Mouse (Mus musculus): ENCODE measurements around the gene Zfp697. TPM values are rescaled to one million over a fixed set of nuclear protein-coding genes. Genes with fewer than 3 reads are reported as not detected.
"Not testable (repeated sequence)": the region's sequence is repeated elsewhere in the genome, so short reads cannot be mapped to it uniquely, and the experiment has no call there.

Zfp697 gene
- polyA plus RNA-seq, 1 experiment from 2014 or later: 5.4 TPM

GRCm38 (mm10) chr3:98613963-98614362, 231.7 kb downstream of the Zfp697 start:
- no peak for ATAC-seq (ENCODE audit: insufficient read depth, low FRiP score)
- Histone ChIP-seq H3K9me3 (replicated peaks; ENCODE audit: control insufficient read depth, low read length) (no peaks in the 10 kb centered on the region), H3K4me3 (replicated peaks; ENCODE audit: low read length) (no peak overlapping the region), H3K27ac (ENCODE audit: low read length) (no peak overlapping the region), H3K4me1 (ENCODE audit: control insufficient read depth, insufficient read depth, low read length) (no peaks in the 10 kb centered on the region), H3K27me3 (ENCODE audit: control insufficient read depth, insufficient read depth, low read length) (no peaks in the 10 kb centered on the region), H3K9ac (ENCODE audit: low read length) (no peak overlapping the region), H3K36me3 (ENCODE audit: control insufficient read depth, insufficient read depth, low read length) (no peaks in the 10 kb centered on the region), H3K4me2 (ENCODE audit: low read depth, low read length) (no peak overlapping the region)

- H3K4me3 ChIP-seq (replicated peaks; ENCODE audit: low read length); H3K27ac ChIP-seq (ENCODE audit: low read length); ATAC-seq (ENCODE audit: insufficient read depth, low FRiP score); H3K9ac ChIP-seq (ENCODE audit: low read length); H3K4me1 ChIP-seq (ENCODE audit: control insufficient read depth, insufficient read depth, low read length); H3K4me2 ChIP-seq (ENCODE audit: low read depth, low read length); H3K9me3 ChIP-seq (replicated peaks; ENCODE audit: control insufficient read depth, low read length); H3K27me3 ChIP-seq (ENCODE audit: control insufficient read depth, insufficient read depth, low read length); H3K36me3 ChIP-seq (ENCODE audit: control insufficient read depth, insufficient read depth, low read length): not testable (repeated sequence)
- 69% methylated on average over 2 of the region's 2 CpGs for WGBS
Measured at GRCm38 (mm10) chr3:98614406-98614927, 232.2 kb downstream of the Zfp697 start.

GRCm38 (mm10) chr3:98616244-98616643, 234.0 kb downstream of the Zfp697 start:
- H3K9me3 ChIP-seq (replicated peaks; ENCODE audit: control insufficient read depth, low read length); H3K9ac ChIP-seq (ENCODE audit: low read length); H3K4me3 ChIP-seq (replicated peaks; ENCODE audit: low read length); ATAC-seq (ENCODE audit: insufficient read depth, low FRiP score); H3K36me3 ChIP-seq (ENCODE audit: control insufficient read depth, insufficient read depth, low read length); H3K27ac ChIP-seq (ENCODE audit: low read length); H3K27me3 ChIP-seq (ENCODE audit: control insufficient read depth, insufficient read depth, low read length); H3K4me2 ChIP-seq (ENCODE audit: low read depth, low read length); H3K4me1 ChIP-seq (ENCODE audit: control insufficient read depth, insufficient read depth, low read length): not testable (repeated sequence)
- 25% methylated on average over 2 of the region's 2 CpGs for whole genome bisulfite sequencing

DNA sequence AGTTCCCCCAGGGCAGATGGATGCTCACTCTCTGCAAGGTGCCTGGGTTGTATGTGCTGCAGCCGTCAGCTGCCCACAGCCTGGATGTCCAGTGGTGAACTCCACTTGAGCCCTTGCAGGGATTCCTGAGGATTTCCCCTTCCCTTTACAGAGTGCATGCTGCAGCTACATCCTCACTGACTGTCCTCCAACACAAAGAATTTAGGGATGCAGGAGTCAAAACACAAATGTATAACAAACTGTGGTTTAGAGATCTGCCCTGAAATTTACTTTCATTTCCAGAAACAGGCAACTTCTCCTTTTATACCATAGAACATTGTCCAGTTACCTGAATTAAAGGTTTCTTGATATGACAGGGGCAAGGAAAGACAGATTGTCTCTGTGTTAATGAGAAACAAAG, 234.5 kb downstream of the Zfp697 start:
- not testable (repeated sequence) for H3K4me1 ChIP-seq (ENCODE audit: control insufficient read depth, insufficient read depth, low read length); H3K36me3 ChIP-seq (ENCODE audit: control insufficient read depth, insufficient read depth, low read length); H3K4me2 ChIP-seq (ENCODE audit: low read depth, low read length); H3K27ac ChIP-seq (ENCODE audit: low read length); ATAC-seq (ENCODE audit: insufficient read depth, low FRiP score); H3K27me3 ChIP-seq (ENCODE audit: control insufficient read depth, insufficient read depth, low read length); H3K9ac ChIP-seq (ENCODE audit: low read length); H3K9me3 ChIP-seq (replicated peaks; ENCODE audit: control insufficient read depth, low read length); H3K4me3 ChIP-seq (replicated peaks; ENCODE audit: low read length)
- WGBS: 62% methylated on average over 1 of the region's 1 CpGs

DNA sequence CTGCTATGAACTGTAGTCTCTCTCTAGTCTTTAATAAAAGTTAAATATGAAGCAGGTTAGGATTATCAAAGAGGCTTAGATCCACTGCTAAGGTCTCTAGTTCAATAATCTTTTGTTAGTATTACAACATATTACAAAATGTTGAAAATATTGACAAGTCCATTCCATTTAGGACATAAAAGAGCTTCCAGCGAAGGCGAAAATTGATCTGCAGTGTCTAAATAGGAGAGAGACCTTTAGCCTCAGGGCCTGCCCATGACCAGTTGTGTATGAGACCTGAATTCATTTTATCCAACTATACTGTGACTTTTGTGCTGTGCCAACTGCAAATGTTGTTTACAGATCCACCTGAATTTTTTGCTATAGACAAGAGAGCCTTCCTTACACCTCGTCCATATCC, 247.4 kb downstream of the Zfp697 start:
- H3K4me3 ChIP-seq (replicated peaks; ENCODE audit: low read length): no peak overlapping the region
- no peaks in the 10 kb centered on the region for H3K36me3 ChIP-seq (ENCODE audit: control insufficient read depth, insufficient read depth, low read length)
- H3K27ac ChIP-seq (ENCODE audit: low read length): no peak overlapping the region
- no peaks in the 10 kb centered on the region for H3K9me3 ChIP-seq (replicated peaks; ENCODE audit: control insufficient read depth, low read length)
- no peak overlapping the region for H3K9ac ChIP-seq (ENCODE audit: low read length)
- no peaks in the 10 kb centered on the region for H3K27me3 ChIP-seq (ENCODE audit: control insufficient read depth, insufficient read depth, low read length)
- H3K4me1 ChIP-seq (ENCODE audit: control insufficient read depth, insufficient read depth, low read length): no peaks in the 10 kb centered on the region
- no peak overlapping the region for H3K4me2 ChIP-seq (ENCODE audit: low read depth, low read length)
- 78% methylated on average over 3 of the region's 3 CpGs for WGBS
- no peak for ATAC-seq (ENCODE audit: insufficient read depth, low FRiP score)

DNA sequence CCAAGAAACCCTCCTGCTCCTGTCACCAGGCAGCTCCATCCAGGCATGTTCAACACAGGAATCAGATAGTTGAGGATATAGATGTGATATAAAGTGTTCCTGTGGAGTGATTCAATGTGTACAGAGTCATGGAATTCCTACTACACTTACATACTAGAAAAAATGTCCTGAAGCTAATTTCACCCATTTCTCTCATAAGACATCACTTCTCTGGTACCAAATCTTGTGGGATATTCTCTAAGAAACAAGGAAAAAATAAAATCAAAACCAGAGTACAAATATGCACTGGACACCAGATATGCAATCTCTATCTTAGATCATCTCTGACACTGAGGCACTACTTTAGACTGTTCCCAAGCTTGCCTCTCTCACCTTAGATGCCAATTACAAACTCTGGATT, 247.9 kb downstream of the Zfp697 start, which contains the start of gene Hsd3b5:
Gene Hsd3b5 (minus strand): TSS at position 101 of the 400 bp plus-strand sequence.
- Histone ChIP-seq H3K9me3 (replicated peaks; ENCODE audit: control insufficient read depth, low read length) (no peaks in the 10 kb centered on the region), H3K4me2 (ENCODE audit: low read depth, low read length) (no peak within 1 kb of the TSS), H3K36me3 (ENCODE audit: control insufficient read depth, insufficient read depth, low read length) (no peaks in the 10 kb centered on the region), H3K9ac (ENCODE audit: low read length) (no peak within 1 kb of the TSS), H3K27me3 (ENCODE audit: control insufficient read depth, insufficient read depth, low read length) (no peaks in the 10 kb centered on the region), H3K4me3 (replicated peaks; ENCODE audit: low read length) (no peak within 1 kb of the TSS), H3K4me1 (ENCODE audit: control insufficient read depth, insufficient read depth, low read length) (no peaks in the 10 kb centered on the region), H3K27ac (ENCODE audit: low read length) (no peak within 1 kb of the TSS)
- no peak for ATAC-seq (ENCODE audit: insufficient read depth, low FRiP score)

DNA sequence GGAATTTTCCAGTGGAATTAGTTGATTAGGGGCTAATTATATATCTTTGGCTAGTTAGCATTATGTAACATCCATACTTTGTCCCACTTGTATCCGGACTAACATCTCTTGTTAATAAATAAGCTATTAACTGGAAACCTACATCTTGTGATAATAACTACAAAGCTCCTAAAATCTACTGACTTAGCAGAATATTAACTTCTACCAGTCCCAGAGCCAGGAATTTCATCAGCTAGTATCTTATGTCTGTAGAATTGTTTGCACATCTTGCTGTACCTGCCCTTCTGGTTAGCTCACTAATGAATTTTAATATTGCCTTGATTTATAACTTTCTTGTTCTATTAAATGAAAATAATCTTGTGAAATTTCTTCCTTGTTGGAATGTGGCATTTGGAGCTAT, 252.9 kb downstream of the Zfp697 start:
- no peak overlapping the region for H3K4me3 ChIP-seq (replicated peaks; ENCODE audit: low read length)
- no peak overlapping the region for H3K4me2 ChIP-seq (ENCODE audit: low read depth, low read length)
- no peak overlapping the region for H3K27ac ChIP-seq (ENCODE audit: low read length)
- no peaks in the 10 kb centered on the region for H3K4me1 ChIP-seq (ENCODE audit: control insufficient read depth, insufficient read depth, low read length)
- 62% methylated on average over 1 of the region's 1 CpGs for WGBS
- ATAC-seq (ENCODE audit: insufficient read depth, low FRiP score): no peak
- H3K9ac ChIP-seq (ENCODE audit: low read length): no peak overlapping the region
- H3K9me3 ChIP-seq (replicated peaks; ENCODE audit: control insufficient read depth, low read length): no peaks in the 10 kb centered on the region
- no peaks in the 10 kb centered on the region for H3K27me3 ChIP-seq (ENCODE audit: control insufficient read depth, insufficient read depth, low read length)
- no peaks in the 10 kb centered on the region for H3K36me3 ChIP-seq (ENCODE audit: control insufficient read depth, insufficient read depth, low read length)

GRCm38 (mm10) chr3:98680786-98681185, 298.5 kb downstream of the Zfp697 start:
- ATAC-seq (ENCODE audit: insufficient read depth, low FRiP score): no peak
- no peaks in the 10 kb centered on the region for H3K36me3 ChIP-seq (ENCODE audit: control insufficient read depth, insufficient read depth, low read length)

DNA sequence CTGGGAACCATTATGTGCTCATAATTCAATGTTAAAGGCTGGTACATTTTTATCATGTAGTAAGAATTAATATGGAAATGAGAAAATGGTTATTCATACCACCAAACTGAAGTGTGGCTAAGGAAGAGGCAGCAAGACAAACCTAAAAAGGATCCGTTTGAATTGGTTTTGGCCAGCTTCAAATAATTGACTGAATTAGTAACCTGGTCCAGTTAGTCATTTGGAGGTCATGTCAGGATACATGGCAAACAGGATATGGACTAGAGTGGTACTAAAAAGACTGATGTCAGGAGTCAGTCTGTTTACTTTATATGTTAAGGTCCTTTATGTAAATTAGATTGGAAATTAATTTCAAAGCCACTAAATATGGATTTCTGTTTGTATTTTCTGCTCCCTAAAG, 300.1 kb downstream of the Zfp697 start:
- Histone ChIP-seq H3K4me2 (ENCODE audit: low read depth, low read length) (no peak overlapping the region), H3K9ac (ENCODE audit: low read length) (no peak overlapping the region), H3K27ac (ENCODE audit: low read length) (no peak overlapping the region), H3K27me3 (ENCODE audit: control insufficient read depth, insufficient read depth, low read length) (no peaks in the 10 kb centered on the region), H3K9me3 (replicated peaks; ENCODE audit: control insufficient read depth, low read length) (no peaks in the 10 kb centered on the region), H3K4me3 (replicated peaks; ENCODE audit: low read length) (no peak overlapping the region), H3K4me1 (ENCODE audit: control insufficient read depth, insufficient read depth, low read length) (no peaks in the 10 kb centered on the region), H3K36me3 (ENCODE audit: control insufficient read depth, insufficient read depth, low read length) (no peaks in the 10 kb centered on the region)
- WGBS: 74% methylated on average over 1 of the region's 1 CpGs
- no peak for ATAC-seq (ENCODE audit: insufficient read depth, low FRiP score)

More at GRCm38 (mm10) chr3:98680786-98681185, 298.5 kb downstream of the Zfp697 start:
- Histone ChIP-seq H3K9me3 (replicated peaks; ENCODE audit: control insufficient read depth, low read length) (no peaks in the 10 kb centered on the region), H3K27me3 (ENCODE audit: control insufficient read depth, insufficient read depth, low read length) (no peaks in the 10 kb centered on the region), H3K4me1 (ENCODE audit: control insufficient read depth, insufficient read depth, low read length) (no peaks in the 10 kb centered on the region), H3K9ac (ENCODE audit: low read length) (no peak overlapping the region), H3K4me2 (ENCODE audit: low read depth, low read length) (no peak overlapping the region), H3K4me3 (replicated peaks; ENCODE audit: low read length) (no peak overlapping the region), H3K27ac (ENCODE audit: low read length) (no peak overlapping the region)

- H3K27ac ChIP-seq (ENCODE audit: low read length): no peak overlapping the region
Measured at GRCm38 (mm10) chr3:98720740-98721139, 338.5 kb downstream of the Zfp697 start.

More at GRCm38 (mm10) chr3:98720740-98721139, 338.5 kb downstream of the Zfp697 start:
- Histone ChIP-seq H3K9ac (ENCODE audit: low read length) (no peak overlapping the region), H3K27me3 (ENCODE audit: control insufficient read depth, insufficient read depth, low read length) (no peaks in the 10 kb centered on the region), H3K4me3 (replicated peaks; ENCODE audit: low read length) (no peak overlapping the region), H3K36me3 (ENCODE audit: control insufficient read depth, insufficient read depth, low read length) (no peaks in the 10 kb centered on the region), H3K4me1 (ENCODE audit: control insufficient read depth, insufficient read depth, low read length) (no peaks in the 10 kb centered on the region), H3K9me3 (replicated peaks; ENCODE audit: control insufficient read depth, low read length) (no peaks in the 10 kb centered on the region), H3K4me2 (ENCODE audit: low read depth, low read length) (no peak overlapping the region)
- no peak for ATAC-seq (ENCODE audit: insufficient read depth, low FRiP score)

Data from stomach, embryonic 16.5 days (tissue).